Mouse (Mus musculus): ENCODE data around the gene 1810046K07Rik.

The 1810046K07Rik gene
- long read RNA-seq, experiment 1, result 0 reads
- long read RNA-seq, experiment 2, result 0 reads

- intact Hi-C loops (cut with DNase I), result no loop called here
Observed at GRCm38 (mm10) chr9:51328731-51329130, at the start of gene 1810046K07Rik. 1810046K07Rik (minus strand) TSS chr9:51328917.

- intact Hi-C loops (cut with DNase I), result no loop called here
Observed at GRCm38 (mm10) chr9:51369560-51369959, 40.8 kb upstream of the 1810046K07Rik start.

GRCm38 (mm10) chr9:51367124-51367523, 38.4 kb upstream of the 1810046K07Rik start:
- intact Hi-C loops (cut with DNase I), result no loop called here

GRCm38 (mm10) chr9:51364059-51364458, 35.3 kb upstream of the 1810046K07Rik start:
- intact Hi-C loops (cut with DNase I), result no loop called here

GRCm38 (mm10) chr9:51353511-51353910, 24.8 kb upstream of the 1810046K07Rik start:
- intact Hi-C loops (cut with DNase I), result no loop called here

DNA sequence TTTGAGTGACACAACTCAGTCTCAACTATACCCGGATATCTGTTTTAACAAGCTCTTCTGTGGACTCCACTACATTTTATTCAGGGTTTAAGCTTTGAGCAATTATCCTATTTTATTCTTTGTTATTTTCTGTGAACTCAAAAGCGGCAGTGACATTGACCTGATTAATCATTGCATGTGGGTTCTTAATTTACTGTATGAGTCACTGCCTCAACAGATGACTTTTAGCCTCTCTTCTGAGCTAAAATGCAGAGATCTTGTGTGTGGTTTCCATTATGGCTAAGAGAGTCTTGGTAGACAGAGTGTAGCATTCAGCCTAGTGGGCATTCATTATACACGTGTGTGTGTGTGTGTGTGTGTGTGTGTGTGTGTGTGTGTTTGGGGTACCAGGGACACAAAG, 24.2 kb upstream of the 1810046K07Rik start:
- intact Hi-C loops (cut with DNase I), result no loop called here

GRCm38 (mm10) chr9:51349422-51349821, 20.7 kb upstream of the 1810046K07Rik start:
- intact Hi-C loops (cut with DNase I), result no loop called here

DNA sequence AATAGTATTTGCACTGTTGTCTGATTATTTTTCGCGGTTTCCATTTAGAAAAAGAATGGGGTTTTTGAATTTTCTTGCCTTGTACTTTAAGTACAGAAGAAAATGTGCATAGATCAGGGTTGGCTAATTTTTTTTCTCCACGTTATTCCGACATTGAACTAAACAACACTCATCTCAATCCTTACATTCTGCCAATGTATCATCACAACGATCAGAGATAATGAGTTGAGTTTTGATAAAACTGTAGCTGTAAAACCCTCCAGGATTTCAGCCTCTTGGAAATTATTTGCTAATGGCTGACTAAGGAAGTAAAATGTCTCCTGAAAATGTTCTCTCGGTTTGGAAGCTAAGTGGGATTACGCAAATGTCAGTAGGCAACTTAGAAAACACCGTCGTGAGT, 17.1 kb upstream of the 1810046K07Rik start:
- intact Hi-C loops (cut with DNase I), result no loop called here

DNA sequence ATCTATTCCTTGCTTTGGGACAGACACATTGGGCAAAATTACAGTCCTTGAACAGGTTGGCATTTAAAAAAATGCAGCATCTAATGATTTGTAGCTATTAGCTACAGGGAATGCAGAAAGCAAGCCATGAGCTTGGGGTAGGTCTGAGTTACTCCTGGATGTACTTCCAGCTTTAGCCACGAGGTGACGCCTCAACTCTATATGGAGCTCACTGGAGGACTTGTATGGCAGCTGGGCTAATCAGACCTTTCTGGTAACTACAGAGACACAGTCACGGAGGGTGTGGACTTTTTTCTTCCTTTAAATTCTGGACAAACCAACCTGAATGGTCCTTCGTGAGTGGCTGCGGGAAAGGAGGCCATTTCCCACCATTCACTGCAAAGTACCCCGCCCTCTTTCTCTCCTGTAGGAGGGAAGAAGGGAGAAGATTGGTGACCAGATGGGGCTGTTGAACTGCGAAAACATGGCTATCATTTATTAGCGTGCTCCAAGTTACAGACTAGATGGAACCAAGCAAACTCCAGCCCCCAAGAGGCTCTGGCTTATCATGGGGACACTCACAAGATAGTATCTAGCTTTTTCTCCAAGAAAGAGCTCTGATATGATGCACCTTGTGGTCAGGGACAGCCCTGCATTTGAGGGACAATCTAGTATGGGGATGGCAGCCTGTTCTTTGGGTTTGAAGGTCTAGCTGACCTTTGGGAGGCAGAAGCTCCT, 6.7 kb upstream of the 1810046K07Rik start:
- intact Hi-C loops (cut with DNase I), result loop anchor here (2.0 kb wide), 1 partner anchor 429 kb away; the partner anchor contains the start of gene Arhgap20

- intact Hi-C loops (cut with DNase I), result loop anchor here (2.0 kb wide), 1 partner anchor 577 kb away; no protein-coding TSS in a partner anchor
Observed at GRCm38 (mm10) chr9:51331449-51332238, 2.9 kb upstream of the 1810046K07Rik start.

- intact Hi-C loops (cut with DNase I), result no loop called here
Observed at GRCm38 (mm10) chr9:51327555-51327903, 1.2 kb downstream of the 1810046K07Rik start.

- intact Hi-C loops (cut with DNase I), result no loop called here
Observed at GRCm38 (mm10) chr9:51326619-51327554, 1.8 kb downstream of the 1810046K07Rik start.

DNA sequence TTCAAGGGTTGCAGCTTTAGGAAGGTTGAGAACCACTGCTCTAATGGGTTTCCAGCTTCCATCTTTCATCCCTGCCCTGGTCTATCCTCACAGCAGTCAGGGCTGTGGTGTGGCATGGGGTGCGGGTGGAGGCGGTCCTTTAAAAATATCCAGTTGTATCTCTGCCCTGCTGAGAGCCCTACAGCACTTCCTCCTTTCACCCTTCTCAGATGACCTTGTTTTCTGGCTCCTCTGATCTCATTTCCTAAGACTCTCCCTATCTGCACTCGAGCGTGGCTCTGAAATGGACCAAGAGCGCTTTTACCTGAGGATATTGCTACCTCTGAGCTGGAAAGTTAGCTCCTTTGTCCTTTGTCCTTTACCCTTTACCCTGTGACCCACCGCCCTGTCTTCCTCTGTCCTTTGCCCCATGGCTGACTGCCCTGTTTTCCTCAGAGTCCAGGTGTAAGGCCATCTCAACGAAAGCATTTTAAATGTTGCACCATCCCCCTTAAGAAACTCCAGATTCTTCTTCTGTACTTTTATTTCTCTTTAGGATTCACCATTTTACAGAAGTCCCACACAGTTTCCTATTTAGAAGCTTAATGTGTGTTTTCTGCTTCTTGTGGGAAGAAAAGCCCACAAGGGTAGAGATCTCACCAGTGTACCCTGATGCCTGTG, 4.2 kb downstream of the 1810046K07Rik start:
- intact Hi-C loops (cut with DNase I), result no loop called here

DNA sequence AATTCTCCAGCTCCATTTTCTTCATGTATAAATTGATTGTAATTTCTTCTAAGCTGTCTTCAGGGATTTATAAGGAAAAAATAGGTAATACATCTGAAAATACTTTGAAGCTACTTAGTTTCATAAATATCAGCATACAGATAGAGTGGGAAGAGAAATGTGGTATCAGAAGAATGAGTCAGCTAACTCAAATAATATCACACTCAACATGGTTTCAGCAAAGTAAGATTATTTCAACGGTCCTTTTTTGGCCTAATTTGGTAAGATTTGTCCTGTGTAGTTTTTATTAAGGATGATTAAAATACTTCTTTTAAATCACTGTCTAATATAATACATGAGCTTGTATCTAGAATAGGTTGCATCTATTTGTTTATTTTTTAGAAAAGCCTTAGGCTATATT, 8.6 kb downstream of the 1810046K07Rik start:
- intact Hi-C loops (cut with DNase I), result no loop called here

GRCm38 (mm10) chr9:51318246-51318645, 10.5 kb downstream of the 1810046K07Rik start:
- intact Hi-C loops (cut with DNase I), result no loop called here

DNA sequence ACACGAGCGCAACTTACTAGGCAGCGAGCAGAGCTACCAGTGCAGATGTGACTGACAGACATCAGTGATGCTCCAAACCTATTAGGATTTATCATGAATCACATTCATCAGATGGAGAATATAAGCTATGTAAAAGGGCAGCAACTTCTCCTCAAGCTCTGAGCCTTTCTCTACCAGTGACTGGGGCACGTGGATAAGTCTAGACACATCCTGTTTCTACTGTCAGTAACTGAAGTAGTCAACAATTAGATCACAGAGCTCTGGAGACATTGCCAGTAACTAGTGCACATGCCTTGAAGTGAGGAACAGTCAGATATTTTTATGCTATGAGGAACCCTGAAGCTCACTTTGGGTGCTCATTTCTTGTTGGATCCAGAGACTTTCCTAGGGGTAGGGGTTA, 11.4 kb downstream of the 1810046K07Rik start:
- intact Hi-C loops (cut with DNase I), result no loop called here

- intact Hi-C loops (cut with DNase I), result no loop called here
Observed at GRCm38 (mm10) chr9:51315402-51316063, 13.2 kb downstream of the 1810046K07Rik start.

GRCm38 (mm10) chr9:51312554-51313317, 16.0 kb downstream of the 1810046K07Rik start:
- intact Hi-C loops (cut with DNase I), result no loop called here

- intact Hi-C loops (cut with DNase I), result no loop called here
Observed at GRCm38 (mm10) chr9:51310515-51310914, 18.2 kb downstream of the 1810046K07Rik start.
